Mouse (Mus musculus) heart, embryonic 10.5 days (tissue): ENCODE data around the gene Pitpnb. TPM values are rescaled to one million over a fixed set of nuclear protein-coding genes. Genes with fewer than 3 reads are reported as not detected.

Source experiments
- polyA plus RNA-seq: library from polyadenylated mRNA; unstranded; fragments of >200 nt; fragmentation: Nextera tagmentation; extraction: Ambion mirVana; gene quantifications from 2 replicates; pipeline ENCODE4 v1.2.1, GENCODE M21; 2016

Gene Pitpnb
- polyA plus RNA-seq, 1 experiment from 2014 or later: 105 TPM

Other genes with a start within 250 kb of the Pitpnb start
- gene Mn1, start 86.6 kb downstream of the Pitpnb start, polyA plus RNA-seq: 6.4 and 7.7 TPM in 2 replicates